Mouse (Mus musculus): Measurements from ENCODE around the gene Asic3. TPM values are rescaled to one million over a fixed set of nuclear protein-coding genes. Genes with fewer than 3 reads are reported as not detected.
A peak's percentile ranks its signal among the peaks of the same experiment; 100 is the strongest.

Asic3 gene
- polyA plus RNA-seq, 1 experiment from 2014 or later: 0.20 TPM

GRCm38 (mm10) chr5:24374216-24374615, 39.0 kb upstream of the Asic3 start:
- ATAC-seq (replicated peaks; ENCODE audit: insufficient number of reproducible peaks, low FRiP score, low TSS enrichment): no peak
- Histone ChIP-seq H3K9me3 (replicated peaks; ENCODE audit: control insufficient read depth, low read length) (no peaks in the 10 kb centered on the region), H3K27ac (ENCODE audit: low read depth, low read length) (no peak overlapping the region), H3K4me2 (no peak overlapping the region), H3K36me3 (ENCODE audit: control insufficient read depth, insufficient read depth, low read length) (no peaks in the 10 kb centered on the region), H3K9ac (ENCODE audit: low read depth, low read length) (no peak overlapping the region), H3K4me3 (ENCODE audit: low read depth, low read length) (no peak overlapping the region), H3K27me3 (ENCODE audit: control insufficient read depth, insufficient read depth, low read length) (no peaks in the 10 kb centered on the region), H3K4me1 (ENCODE audit: control insufficient read depth, insufficient read depth, low read length) (peaks cover 2% of the 10 kb centered on the region)
- WGBS (ENCODE audit: insufficient replicate concordance): 39% methylated on average over 6 of the region's 6 CpGs

GRCm38 (mm10) chr5:24374666-24375328, 38.4 kb upstream of the Asic3 start:
- Histone ChIP-seq H3K4me1 (ENCODE audit: control insufficient read depth, insufficient read depth, low read length) (peaks cover 7% of the 10 kb centered on the region), H3K36me3 (ENCODE audit: control insufficient read depth, insufficient read depth, low read length) (no peaks in the 10 kb centered on the region), H3K9ac (ENCODE audit: low read depth, low read length) (no peak overlapping the region), H3K27me3 (ENCODE audit: control insufficient read depth, insufficient read depth, low read length) (no peaks in the 10 kb centered on the region), H3K4me2 (no peak overlapping the region), H3K4me3 (ENCODE audit: low read depth, low read length) (no peak overlapping the region), H3K27ac (ENCODE audit: low read depth, low read length) (no peak overlapping the region), H3K9me3 (replicated peaks; ENCODE audit: control insufficient read depth, low read length) (no peaks in the 10 kb centered on the region)
- 68% methylated on average over 7 of the region's 7 CpGs for WGBS (ENCODE audit: insufficient replicate concordance)
- ATAC-seq (replicated peaks; ENCODE audit: insufficient number of reproducible peaks, low FRiP score, low TSS enrichment): no peak

GRCm38 (mm10) chr5:24378700-24379099, 34.5 kb upstream of the Asic3 start:
- no peaks in the 10 kb centered on the region for H3K36me3 ChIP-seq (ENCODE audit: control insufficient read depth, insufficient read depth, low read length)
- no peaks in the 10 kb centered on the region for H3K9me3 ChIP-seq (replicated peaks; ENCODE audit: control insufficient read depth, low read length)
- H3K4me2 ChIP-seq: no peak overlapping the region
- no peak for ATAC-seq (replicated peaks; ENCODE audit: insufficient number of reproducible peaks, low FRiP score, low TSS enrichment)
- H3K9ac ChIP-seq (ENCODE audit: low read depth, low read length): no peak overlapping the region
- H3K27ac ChIP-seq (ENCODE audit: low read depth, low read length): no peak overlapping the region
- H3K27me3 ChIP-seq (ENCODE audit: control insufficient read depth, insufficient read depth, low read length): no peaks in the 10 kb centered on the region
- peaks cover 17% of the 10 kb centered on the region for H3K4me1 ChIP-seq (ENCODE audit: control insufficient read depth, insufficient read depth, low read length)
- WGBS (ENCODE audit: insufficient replicate concordance): 63% methylated on average over 2 of the region's 2 CpGs
- no peak overlapping the region for H3K4me3 ChIP-seq (ENCODE audit: low read depth, low read length)

- Histone ChIP-seq H3K36me3 (ENCODE audit: control insufficient read depth, insufficient read depth, low read length) (no peaks in the 10 kb centered on the region), H3K27ac (ENCODE audit: low read depth, low read length) (no peak overlapping the region; the same call in 1 of the 2 replicates), H3K9me3 (replicated peaks; ENCODE audit: control insufficient read depth, low read length) (no peaks in the 10 kb centered on the region), H3K27me3 (ENCODE audit: control insufficient read depth, insufficient read depth, low read length) (no peaks in the 10 kb centered on the region), H3K4me2 (no peak overlapping the region), H3K9ac (ENCODE audit: low read depth, low read length) (no peak overlapping the region), H3K4me1 (ENCODE audit: control insufficient read depth, insufficient read depth, low read length) (peaks cover 16% of the 10 kb centered on the region), H3K4me3 (ENCODE audit: low read depth, low read length) (no peak overlapping the region)
- ATAC-seq (replicated peaks; ENCODE audit: insufficient number of reproducible peaks, low FRiP score, low TSS enrichment): no peak
- 47% methylated on average over 4 of the region's 4 CpGs for WGBS (ENCODE audit: insufficient replicate concordance)
These were observed 33.7 kb upstream of the Asic3 start for GRCm38 (mm10) chr5:24379501-24379900.

- no peak for ATAC-seq (replicated peaks; ENCODE audit: insufficient number of reproducible peaks, low FRiP score, low TSS enrichment)
- WGBS (ENCODE audit: insufficient replicate concordance): 76% methylated on average over 4 of the region's 4 CpGs
These were observed 32.7 kb upstream of the Asic3 start for GRCm38 (mm10) chr5:24380499-24380898.

GRCm38 (mm10) chr5:24381486-24381885, 31.7 kb upstream of the Asic3 start:
- Histone ChIP-seq H3K9me3 (replicated peaks; ENCODE audit: control insufficient read depth, low read length) (no peaks in the 10 kb centered on the region), H3K9ac (ENCODE audit: low read depth, low read length) (no peak overlapping the region), H3K27ac (ENCODE audit: low read depth, low read length) (no peak overlapping the region), H3K4me3 (ENCODE audit: low read depth, low read length) (no peak overlapping the region), H3K4me2 (no peak overlapping the region), H3K4me1 (ENCODE audit: control insufficient read depth, insufficient read depth, low read length) (peaks cover 24% of the 10 kb centered on the region), H3K27me3 (ENCODE audit: control insufficient read depth, insufficient read depth, low read length) (peaks cover 2% of the 10 kb centered on the region; the same call in 1 of the 2 replicates), H3K36me3 (ENCODE audit: control insufficient read depth, insufficient read depth, low read length) (no peaks in the 10 kb centered on the region)
- WGBS (ENCODE audit: insufficient replicate concordance): 71% methylated on average over 6 of the region's 6 CpGs
- ATAC-seq (replicated peaks; ENCODE audit: insufficient number of reproducible peaks, low FRiP score, low TSS enrichment): no peak

More at GRCm38 (mm10) chr5:24380499-24380898, 32.7 kb upstream of the Asic3 start:
- Histone ChIP-seq H3K36me3 (ENCODE audit: control insufficient read depth, insufficient read depth, low read length) (no peaks in the 10 kb centered on the region), H3K27ac (ENCODE audit: low read depth, low read length) (no peak overlapping the region), H3K4me2 (no peak overlapping the region), H3K9ac (ENCODE audit: low read depth, low read length) (no peak overlapping the region), H3K27me3 (ENCODE audit: control insufficient read depth, insufficient read depth, low read length) (no peaks in the 10 kb centered on the region), H3K9me3 (replicated peaks; ENCODE audit: control insufficient read depth, low read length) (no peaks in the 10 kb centered on the region), H3K4me1 (ENCODE audit: control insufficient read depth, insufficient read depth, low read length) (peaks cover 24% of the 10 kb centered on the region), H3K4me3 (ENCODE audit: low read depth, low read length) (no peak overlapping the region)

- peaks cover 24% of the 10 kb centered on the region for H3K4me1 ChIP-seq (ENCODE audit: control insufficient read depth, insufficient read depth, low read length)
- 67% methylated on average over 2 of the region's 2 CpGs for whole genome bisulfite sequencing (ENCODE audit: insufficient replicate concordance)
These were observed 31.2 kb upstream of the Asic3 start for GRCm38 (mm10) chr5:24381988-24382387.

GRCm38 (mm10) chr5:24383026-24383859, 29.9 kb upstream of the Asic3 start:
- peak; percentile 71 for ATAC-seq (replicated peaks; ENCODE audit: insufficient number of reproducible peaks, low FRiP score, low TSS enrichment)
- Histone ChIP-seq H3K36me3 (ENCODE audit: control insufficient read depth, insufficient read depth, low read length) (no peaks in the 10 kb centered on the region), H3K4me3 (ENCODE audit: low read depth, low read length) (peak overlapping the region; percentile 45), H3K9ac (ENCODE audit: low read depth, low read length) (peak overlapping the region; percentile 68), H3K9me3 (replicated peaks; ENCODE audit: control insufficient read depth, low read length) (no peaks in the 10 kb centered on the region), H3K27me3 (ENCODE audit: control insufficient read depth, insufficient read depth, low read length) (peaks cover 2% of the 10 kb centered on the region; the same call in 1 of the 2 replicates), H3K27ac (ENCODE audit: low read depth, low read length) (peak overlapping the region; percentile 62), H3K4me2 (peak overlapping the region; percentile 75), H3K4me1 (ENCODE audit: control insufficient read depth, insufficient read depth, low read length) (peaks cover 31% of the 10 kb centered on the region)
- WGBS (ENCODE audit: insufficient replicate concordance): under 1% methylated on average over 34 of the region's 34 CpGs

More at GRCm38 (mm10) chr5:24381988-24382387, 31.2 kb upstream of the Asic3 start:
- no peaks in the 10 kb centered on the region for H3K36me3 ChIP-seq (ENCODE audit: control insufficient read depth, insufficient read depth, low read length)
- no peaks in the 10 kb centered on the region for H3K9me3 ChIP-seq (replicated peaks; ENCODE audit: control insufficient read depth, low read length)
- H3K9ac ChIP-seq (ENCODE audit: low read depth, low read length): no peak overlapping the region
- H3K4me2 ChIP-seq: no peak overlapping the region
- no peak overlapping the region for H3K27ac ChIP-seq (ENCODE audit: low read depth, low read length)
- no peak overlapping the region for H3K4me3 ChIP-seq (ENCODE audit: low read depth, low read length)
- peaks cover 2% of the 10 kb centered on the region; the same call in 1 of the 2 replicates for H3K27me3 ChIP-seq (ENCODE audit: control insufficient read depth, insufficient read depth, low read length)
- no peak for ATAC-seq (replicated peaks; ENCODE audit: insufficient number of reproducible peaks, low FRiP score, low TSS enrichment)
